In genomic region chr13:30170061-30170460, GRCm38 (mm10) we compare ENCODE assay signal across 19 mouse cellular contexts. TPM values are rescaled to one million over a fixed set of nuclear protein-coding genes. Genes with fewer than 3 reads are reported as not detected.
DNase-seq lines count a peak whose midpoint lies in the region; ATAC-seq and TF ChIP-seq lines count a peak whose summit lies in the region.
"Had no signal": no experiment of that assay in that cellular context is flagged by ENCODE, and none has a peak within 500 bp of the region (broad histone marks: within the 10 kb centered on the region; RNA-seq: fewer than 3 reads in every experiment).

No protein-coding gene starts in this region.

- peaks cover 4 to 6% of the 10 kb centered on the region in 2 experiments; a peak in 3 of 4 replicates for H3K4me1 ChIP-seq in CH12.LX (ENCODE audit: control insufficient read depth in 1 of 2, insufficient read depth in 2 of 2)

- TF ChIP-seq RAD21 in CH12.LX (IDR thresholded peaks at IDR 0.05; ENCODE audit: low read depth, low read length), result no peak; the same call in 1 of the 2 replicates

- no peak for ATAC-seq in megakaryocyte, adult 5-6 weeks (ENCODE audit: poor library complexity, severe bottlenecking)
- ATAC-seq: activated CD4-positive, CD25-positive, alpha-beta regulatory T cell, adult 4 months; CD4-positive, CD25-positive, alpha-beta regulatory T cell, adult 4 months; Patski had no signal

- peak overlapping the region in 1 of 3 experiments; percentile 17 for H3K4me3 ChIP-seq in CH12.LX (replicated peaks in 1 of 3; ENCODE audit: low read depth in 2 of 3, low read length in 2 of 3, poor library complexity in 1 of 3)

- peak; percentile 94 for TF ChIP-seq EP300 in CH12.LX (IDR thresholded peaks at IDR 0.05; ENCODE audit: low read length)

- H3K27me3 ChIP-seq in CH12.LX (replicated peaks), result no peaks in the 10 kb centered on the region
- H3K27me3 ChIP-seq: Patski had no signal

- peak; percentile 12 for DNase-seq in CH12.LX (ENCODE audit: extremely low read depth)
- peak; percentile 30 for DNase-seq in induced T-regulatory cell, adult 2 months (ENCODE audit: low read depth)
- DNase-seq in cerebellum, postnatal 25 days, result no peak
- DNase-seq: adrenal gland, adult 2 months; adrenal gland, adult 8-10 months; adrenal gland, postnatal 10 days; adrenal gland, postnatal 14 days; adrenal gland, postnatal 25 days; adrenal gland, postnatal 36 days; B cell, adult 2 months; cerebellum, adult 11 months; cerebellum, adult 11-12 months; cerebellum, adult 18-20 months; cerebellum, adult 2 months had no signal

- peak overlapping the region; percentile 71 for H3K4me2 ChIP-seq in CH12.LX (ENCODE audit: insufficient read depth, low read depth, poor library complexity, severe bottlenecking)

- dilution Hi-C loops in CH12.LX (cut with MboI; ENCODE audit: extremely low pct_ligation_motif_present, extremely low pct_unique_long_range_greater_than_20kb, low sequenced_read_pairs), result no loop called here

- no peaks in the 10 kb centered on the region for H3K9me3 ChIP-seq in CH12.LX (replicated peaks; ENCODE audit: low read length)
- H3K9me3 ChIP-seq: G1E had no signal

- TF ChIP-seq CTCF in CH12.LX (conservative IDR thresholded peaks at IDR 0.05 in 1 of 2, IDR thresholded peaks at IDR 0.05 in 1 of 2; ENCODE audit: low read depth in 2 of 2, low read length in 2 of 2), result no peak

- TF ChIP-seq POLR2A in CH12.LX (IDR thresholded peaks at IDR 0.05; ENCODE audit: low read depth, low read length), result no peak

- H3K79me2 ChIP-seq in CH12.LX (replicated peaks; ENCODE audit: control insufficient read depth, extremely low read depth, insufficient read depth, poor library complexity, severe bottlenecking), result no peaks in the 10 kb centered on the region

- H3K27ac ChIP-seq in CH12.LX (ENCODE audit: insufficient read depth, low read depth), result no peak overlapping the region

- no peak overlapping the region for H3K9ac ChIP-seq in CH12.LX (ENCODE audit: insufficient read depth, low read depth)

- in situ Hi-C loops in CH12.LX (cut with MboI; ENCODE audit: low pct_ligation_motif_present, low pct_unique_long_range_greater_than_20kb, low sequenced_read_pairs), result no loop called here

- H3K36me3 ChIP-seq in CH12.LX (replicated peaks in 1 of 2; ENCODE audit: control insufficient read depth in 1 of 2, insufficient read depth in 1 of 2, low read length in 1 of 2), result no peaks in the 10 kb centered on the region
- H3K36me3 ChIP-seq: G1E had no signal

TF ChIP-seq in CH12.LX, 34 proteins besides CTCF, POLR2A, EP300 and RAD21:
- TF ChIP-seq E2F4 (IDR thresholded peaks at IDR 0.05; ENCODE audit: insufficient replicate concordance, low read depth, low read length) (no peak), IRF4 (IDR thresholded peaks at IDR 0.05; ENCODE audit: low read depth, low read length) (peak; percentile 96), MXI1 (IDR thresholded peaks at IDR 0.05; ENCODE audit: low read depth, low read length) (peak; percentile 39; the same call in 1 of the 2 replicates), MYC (IDR thresholded peaks at IDR 0.05; ENCODE audit: low read depth, low read length) (peak; percentile 65; the same call in 1 of the 2 replicates), ZKSCAN1 (IDR thresholded peaks at IDR 0.05; ENCODE audit: borderline replicate concordance, low read depth, low read length) (no peak), JUND (conservative IDR thresholded peaks at IDR 0.05; ENCODE audit: low read depth, low read length) (peak; percentile 90), HCFC1 (IDR thresholded peaks at IDR 0.05; ENCODE audit: low read depth, low read length) (no peak; the same call in 1 of the 2 replicates), MAX (IDR thresholded peaks at IDR 0.05; ENCODE audit: low read length) (peak; percentile 18; the same call in 1 of the 2 replicates), ELF1 (IDR thresholded peaks at IDR 0.05; ENCODE audit: low read depth, low read length) (peak; percentile 54; the same call in 1 of the 2 replicates), ETS1 (conservative IDR thresholded peaks at IDR 0.05; ENCODE audit: low read depth, low read length) (peak; percentile 46; the same call in 1 of the 2 replicates), CHD2 (IDR thresholded peaks at IDR 0.05; ENCODE audit: low read length) (peak; percentile 66), MEF2A (IDR thresholded peaks at IDR 0.05; ENCODE audit: borderline replicate concordance, low read depth, low read length) (peak; percentile 66; the same call in 1 of the 2 replicates), CHD1 (IDR thresholded peaks at IDR 0.05; ENCODE audit: low read depth, low read length) (no peak), TBP (conservative IDR thresholded peaks at IDR 0.05; ENCODE audit: low read depth, low read length) (no peak), SIN3A (IDR thresholded peaks at IDR 0.05; ENCODE audit: low read length) (0 out of 2 replicates have a peak, but pooled peaks have one; percentile 23), MAFK (IDR thresholded peaks at IDR 0.05; ENCODE audit: insufficient replicate concordance, low read length) (0 out of 2 replicates have a peak, but pooled peaks have one; percentile 27), ZC3H11A (IDR thresholded peaks at IDR 0.05; ENCODE audit: low read depth, low read length) (no peak), POLR2AphosphoS2 (IDR thresholded peaks at IDR 0.05; ENCODE audit: low read depth, low read length) (no peak), MAZ (IDR thresholded peaks at IDR 0.05; ENCODE audit: low read depth, low read length) (0 out of 2 replicates have a peak, but pooled peaks have one; percentile 42), UBTF (IDR thresholded peaks at IDR 0.05; ENCODE audit: low read depth, low read length) (no peak), NRF1 (IDR thresholded peaks at IDR 0.05; ENCODE audit: low read depth, low read length) (no peak), NELFE (IDR thresholded peaks at IDR 0.05; ENCODE audit: low read depth, low read length) (no peak), GABPA (IDR thresholded peaks at IDR 0.05; ENCODE audit: insufficient replicate concordance, low read depth, low read length) (no peak), BHLHE40 (IDR thresholded peaks at IDR 0.05; ENCODE audit: low read depth, low read length) (peak; percentile 45), USF1 (IDR thresholded peaks at IDR 0.05; ENCODE audit: low read depth, low read length) (no peak), ZMIZ1 (IDR thresholded peaks at IDR 0.05; ENCODE audit: low read depth, low read length) (no peak), ZNF384 (IDR thresholded peaks at IDR 0.05; ENCODE audit: low read depth, low read length) (peak; percentile 75), PAX5 (IDR thresholded peaks at IDR 0.05; ENCODE audit: low read length) (no peak), USF2 (conservative IDR thresholded peaks at IDR 0.05; ENCODE audit: low read depth, low read length) (no peak), JUN (IDR thresholded peaks at IDR 0.05; ENCODE audit: insufficient read depth, low read depth, low read length) (peak; percentile 97), TCF12 (IDR thresholded peaks at IDR 0.05; ENCODE audit: low read depth, low read length) (peak; percentile 65; the same call in 1 of the 2 replicates), SMC3 (IDR thresholded peaks at IDR 0.05; ENCODE audit: low read depth, low read length) (no peak), KAT2A (IDR thresholded peaks at IDR 0.05; ENCODE audit: insufficient replicate concordance, low read length) (0 out of 2 replicates have a peak, but pooled peaks have one; percentile 20), RCOR1 (conservative IDR thresholded peaks at IDR 0.05; ENCODE audit: low read depth, low read length) (peak; percentile 90)
TF ChIP-seq in CH12.LX: peak in this region for 18.

RNA-seq across cellular contexts. Expression of gene Mboat1, which starts 33.8 kb away (rescaled TPM):
- 2.9 and 3.3 TPM in 2 replicates for total RNA-seq in CH12.LX (2012; rRNA removed)
- total RNA-seq in CH12.LX (2014; rRNA removed), result 0.23 and 0.63 TPM in 2 replicates
- 0.48 and 0.53 TPM in 2 replicates for polyA plus RNA-seq in CH12.LX (2012; ENCODE audit: insufficient read length, low read depth)
- 19.1 and 19.8 TPM in 2 replicates for total RNA-seq in megakaryocyte, adult 5-6 weeks (2015)
- total RNA-seq in megakaryocyte, adult 5-6 weeks (2017), result 13.5 and 15.2 TPM in 2 replicates
- polyA plus RNA-seq: G1E had no signal

Comparison
In these comparisons a context has a peak if more than half of its experiments do, and no peak if none do; other contexts are left out.
1. DNase-seq: peak in CH12.LX (single experiment) and induced T-regulatory cell, adult 2 months (single experiment); none in cerebellum, postnatal 25 days (0 of 2).